Comparison of ENCODE assay signal across 20 mouse cellular contexts in genomic region chr9:101945326-101945725, GRCm38 (mm10).
DNase-seq lines count a peak whose midpoint lies in the region; ATAC-seq lines count a peak whose summit lies in the region.
"Had no signal": no experiment of that assay in that cellular context is flagged by ENCODE, and none has a peak within 500 bp of the region (broad histone marks: within the 10 kb centered on the region; RNA-seq: fewer than 3 reads in every experiment).

No protein-coding gene starts in this region.

- H3K4me2 ChIP-seq in liver, embryonic 12.5 days, result peak overlapping the region; percentile 27; the same call in 1 of the 2 replicates
- H3K4me2 ChIP-seq: embryonic facial prominence, embryonic 15.5 days; liver, embryonic 15.5 days had no signal

- H3K36me3 ChIP-seq in liver, embryonic 12.5 days, result no peaks in the 10 kb centered on the region
- H3K36me3 ChIP-seq: embryonic facial prominence, embryonic 15.5 days; limb, embryonic 10.5 days; liver, embryonic 15.5 days had no signal

- no peak overlapping the region for H3K9ac ChIP-seq in liver, embryonic 12.5 days
- H3K9ac ChIP-seq: embryonic facial prominence, embryonic 15.5 days; liver, embryonic 15.5 days had no signal

- ATAC-seq in liver, embryonic 12.5 days, result 0 out of 2 replicates have a peak, but pooled peaks have one; percentile 18
- ATAC-seq in megakaryocyte-erythroid progenitor cell, adult 5-6 weeks (replicated peaks; ENCODE audit: low FRiP score, low TSS enrichment, poor library complexity, severe bottlenecking), result peak; percentile 27
- no peak for ATAC-seq in megakaryocyte progenitor cell, adult 5-6 weeks (replicated peaks; ENCODE audit: poor library complexity)
- ATAC-seq: inflammation-experienced regulatory T-cells, adult 6 months; lung, postnatal 0 days had no signal

- no peak overlapping the region for H3K4me3 ChIP-seq in liver, embryonic 12.5 days
- H3K4me3 ChIP-seq: embryonic facial prominence, embryonic 15.5 days; limb, embryonic 10.5 days; liver, embryonic 15.5 days; megakaryocyte, embryonic 14.5 days had no signal

- H3K9me3 ChIP-seq in liver, embryonic 12.5 days (replicated peaks), result no peaks in the 10 kb centered on the region
- H3K9me3 ChIP-seq: embryonic facial prominence, embryonic 15.5 days; limb, embryonic 10.5 days; liver, embryonic 15.5 days; megakaryocyte, embryonic 14.5 days had no signal

- DNase-seq in gastrocnemius, adult 18-20 months (ENCODE audit: low spot score), result peak; percentile 23
- DNase-seq in gastrocnemius, postnatal 25 days, result no peak
- no peak for DNase-seq in liver
- DNase-seq in cerebellum, postnatal 10 days, result peak; percentile 66 to 77
- no peak for DNase-seq in right cerebral cortex, postnatal 36 days (ENCODE audit: low spot score in 2 of 2)
- DNase-seq: adrenal gland, adult 2 months; gastrocnemius, postnatal 10 days; kidney, adult 9 months; kidney, postnatal 36 days; right cerebral cortex, postnatal 4 days had no signal

- H3K27me3 ChIP-seq in liver, embryonic 12.5 days (replicated peaks), result peaks cover 9% of the 10 kb centered on the region; the same call in 1 of the 2 replicates
- H3K27me3 ChIP-seq: embryonic facial prominence, embryonic 15.5 days; liver, embryonic 15.5 days; megakaryocyte, embryonic 14.5 days had no signal

- H3K4me1 ChIP-seq in liver, embryonic 12.5 days, result peaks cover 19% of the 10 kb centered on the region
- H3K4me1 ChIP-seq: embryonic facial prominence, embryonic 15.5 days had no signal

- H3K27ac ChIP-seq in liver, embryonic 12.5 days, result no peak overlapping the region
- H3K27ac ChIP-seq: embryonic facial prominence, embryonic 15.5 days; limb, embryonic 10.5 days; liver, embryonic 15.5 days; stomach, postnatal 0 days had no signal

- 64% methylated on average over 7 of the region's 7 CpGs for WGBS in liver, embryonic 12.5 days (ENCODE audit: insufficient replicate concordance)

Comparison
In these comparisons a context has a peak if more than half of its experiments do, and no peak if none do; other contexts are left out.
1. DNase-seq: peak in gastrocnemius, adult 18-20 months (single experiment) and cerebellum, postnatal 10 days (2 of 2); none in gastrocnemius, postnatal 25 days (single experiment), liver (single experiment) and right cerebral cortex, postnatal 36 days (0 of 2).